Mouse (Mus musculus): Measurements from ENCODE around the gene Ubqln4. TPM values are rescaled to one million over a fixed set of nuclear protein-coding genes. Genes with fewer than 3 reads are reported as not detected.

Gene Ubqln4
- polyA plus RNA-seq, 1 experiment = 32.5 TPM

DNA sequence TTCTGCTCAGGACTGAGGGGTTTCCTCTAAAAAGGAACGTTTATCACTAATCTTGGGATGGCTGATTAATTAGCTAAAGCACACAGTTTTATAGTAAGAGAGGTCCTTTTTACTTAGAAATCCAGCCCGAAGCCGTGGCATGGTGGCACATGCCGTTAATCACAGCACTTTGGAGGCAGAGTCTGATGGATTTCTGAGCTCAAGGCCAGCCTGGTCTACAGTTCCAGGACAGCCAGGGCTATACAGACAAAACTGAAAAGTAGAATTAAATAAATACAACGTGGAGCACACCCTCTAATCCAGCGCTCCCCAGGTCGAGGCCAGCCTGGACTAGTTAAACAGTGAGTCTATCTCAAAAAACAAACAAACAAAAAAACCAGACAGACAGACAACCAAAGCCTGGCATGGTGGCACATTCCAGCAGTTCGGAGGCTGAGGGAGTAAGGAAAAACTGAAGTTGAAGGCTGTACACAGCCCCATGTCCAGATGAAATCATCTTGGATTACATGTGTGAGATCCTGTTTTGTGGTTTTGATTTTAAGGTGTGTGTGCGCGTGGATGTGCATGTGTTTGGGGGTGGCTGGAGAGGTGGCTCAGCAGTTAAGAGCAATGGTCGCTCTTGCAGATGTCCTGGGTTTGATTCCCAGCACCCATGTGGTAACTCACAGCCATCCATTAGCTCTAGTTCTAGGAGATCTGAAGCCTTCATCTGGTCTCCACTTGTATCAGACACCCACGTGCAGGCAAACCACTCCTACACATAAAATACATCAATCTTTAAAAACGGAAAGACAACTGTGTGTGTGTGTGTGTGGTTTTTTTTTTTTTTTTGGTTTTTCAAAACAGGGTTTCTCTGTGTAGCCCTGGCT lies 42.9 kb upstream of the Ubqln4 start:
- H3K36me3 ChIP-seq (ENCODE audit: control insufficient read depth, insufficient read depth, low read length) = no peaks in the 10 kb centered on the region
- peak overlapping the region; percentile 12; the same call in 1 of the 2 replicates for H3K4me3 ChIP-seq (ENCODE audit: extremely low read depth, insufficient read depth, insufficient read length)
- peak overlapping the region; percentile 41 for H3K27ac ChIP-seq (ENCODE audit: insufficient read depth, low read length)
- H3K4me1 ChIP-seq (ENCODE audit: control insufficient read depth, insufficient read depth, insufficient read length) = peaks cover 38% of the 10 kb centered on the region; the same call in 1 of the 2 replicates
- no peak for DNase-seq (ENCODE audit: low read depth in 1 of 2, low spot score in 2 of 2)
- TF ChIP-seq POLR2A (IDR thresholded peaks at IDR 0.05; ENCODE audit: low read depth, low read length) = no peak
- TF ChIP-seq CTCF (IDR thresholded peaks at IDR 0.05; ENCODE audit: extremely low read depth, insufficient read depth, insufficient read length, insufficient replicate concordance) = no peak
- no peaks in the 10 kb centered on the region for H3K27me3 ChIP-seq (ENCODE audit: control insufficient read depth, insufficient read depth, low read length)
- 36% methylated on average over 13 of the region's 13 CpGs for WGBS

DNA sequence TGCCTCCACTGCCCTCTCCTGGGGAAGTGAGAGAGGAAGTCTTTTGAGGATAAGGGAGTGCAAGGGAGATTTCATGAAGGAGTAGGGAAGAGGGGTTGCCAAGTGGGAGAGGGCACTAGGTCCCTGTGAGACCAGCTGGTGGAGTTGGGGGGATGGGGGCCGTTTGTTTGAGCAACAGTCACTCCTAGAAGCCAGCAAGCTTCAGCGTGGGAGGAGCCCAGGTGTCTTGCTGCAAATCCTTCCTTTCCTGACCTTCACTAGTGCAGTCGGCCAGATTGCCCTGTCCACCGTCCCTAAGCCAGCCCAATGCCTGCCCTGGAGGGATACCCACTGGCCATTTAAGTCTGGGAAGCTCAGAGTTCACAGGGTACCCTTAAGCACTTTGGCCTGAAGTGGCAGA lies 42.0 kb upstream of the Ubqln4 start:
- no peaks in the 10 kb centered on the region for H3K36me3 ChIP-seq (ENCODE audit: control insufficient read depth, insufficient read depth, low read length)
- no peak for DNase-seq (ENCODE audit: low read depth in 1 of 2, low spot score in 2 of 2)
- H3K4me3 ChIP-seq (ENCODE audit: extremely low read depth, insufficient read depth, insufficient read length) = no peak overlapping the region
- H3K27ac ChIP-seq (ENCODE audit: insufficient read depth, low read length) = no peak overlapping the region
- peaks cover 38% of the 10 kb centered on the region; the same call in 1 of the 2 replicates for H3K4me1 ChIP-seq (ENCODE audit: control insufficient read depth, insufficient read depth, insufficient read length)
- WGBS = 40% methylated on average over 4 of the region's 4 CpGs
- no peaks in the 10 kb centered on the region for H3K27me3 ChIP-seq (ENCODE audit: control insufficient read depth, insufficient read depth, low read length)
- TF ChIP-seq POLR2A (IDR thresholded peaks at IDR 0.05; ENCODE audit: low read depth, low read length) (no peak), CTCF (IDR thresholded peaks at IDR 0.05; ENCODE audit: extremely low read depth, insufficient read depth, insufficient read length, insufficient replicate concordance) (no peak)

DNA sequence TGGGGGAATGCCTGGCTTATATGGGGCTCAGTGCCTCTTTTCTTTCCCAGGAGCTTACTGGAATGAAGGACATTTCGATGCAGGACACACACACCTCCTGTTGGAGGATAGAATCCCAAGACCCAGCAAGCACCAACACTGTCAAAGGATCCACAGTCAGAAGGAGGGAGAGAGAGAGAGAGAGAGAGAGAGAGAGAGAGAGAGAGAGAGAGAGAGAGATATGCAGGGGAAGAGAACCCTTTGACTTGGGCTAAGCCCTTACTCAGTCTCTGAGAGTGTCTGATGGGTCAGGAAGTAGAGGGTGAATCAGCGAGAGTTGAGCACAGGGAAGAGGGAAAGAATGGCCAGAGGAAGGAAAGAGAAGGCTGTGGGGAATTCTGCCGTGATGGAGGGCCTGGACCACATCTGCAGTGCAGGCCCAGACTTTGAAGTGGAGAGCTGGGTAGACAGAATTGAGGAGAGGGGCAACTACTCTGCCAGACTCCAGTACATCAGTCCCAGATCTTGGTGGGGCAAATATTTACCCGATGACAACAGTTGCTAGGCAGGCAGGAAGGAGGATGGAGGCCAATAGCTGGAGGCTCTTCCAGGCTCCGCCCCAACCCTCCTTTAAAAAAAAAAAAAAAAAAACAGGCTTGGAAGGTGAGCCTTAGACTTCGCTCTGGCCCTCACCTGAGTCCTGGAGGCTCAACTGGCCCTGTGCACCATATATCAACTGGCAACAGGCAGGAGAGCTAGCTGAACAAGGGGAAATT lies 41.2 kb upstream of the Ubqln4 start:
- no peak for TF ChIP-seq POLR2A (IDR thresholded peaks at IDR 0.05; ENCODE audit: low read depth, low read length)
- TF ChIP-seq CTCF (IDR thresholded peaks at IDR 0.05; ENCODE audit: extremely low read depth, insufficient read depth, insufficient read length, insufficient replicate concordance) = no peak
- no peak for DNase-seq (ENCODE audit: low read depth in 1 of 2, low spot score in 2 of 2)
- 67% methylated on average over 6 of the region's 6 CpGs for WGBS
- no peaks in the 10 kb centered on the region for H3K27me3 ChIP-seq (ENCODE audit: control insufficient read depth, insufficient read depth, low read length)
- H3K27ac ChIP-seq (ENCODE audit: insufficient read depth, low read length) = no peak overlapping the region
- H3K36me3 ChIP-seq (ENCODE audit: control insufficient read depth, insufficient read depth, low read length) = no peaks in the 10 kb centered on the region
- peaks cover 38% of the 10 kb centered on the region; the same call in 1 of the 2 replicates for H3K4me1 ChIP-seq (ENCODE audit: control insufficient read depth, insufficient read depth, insufficient read length)
- no peak overlapping the region for H3K4me3 ChIP-seq (ENCODE audit: extremely low read depth, insufficient read depth, insufficient read length)

DNA sequence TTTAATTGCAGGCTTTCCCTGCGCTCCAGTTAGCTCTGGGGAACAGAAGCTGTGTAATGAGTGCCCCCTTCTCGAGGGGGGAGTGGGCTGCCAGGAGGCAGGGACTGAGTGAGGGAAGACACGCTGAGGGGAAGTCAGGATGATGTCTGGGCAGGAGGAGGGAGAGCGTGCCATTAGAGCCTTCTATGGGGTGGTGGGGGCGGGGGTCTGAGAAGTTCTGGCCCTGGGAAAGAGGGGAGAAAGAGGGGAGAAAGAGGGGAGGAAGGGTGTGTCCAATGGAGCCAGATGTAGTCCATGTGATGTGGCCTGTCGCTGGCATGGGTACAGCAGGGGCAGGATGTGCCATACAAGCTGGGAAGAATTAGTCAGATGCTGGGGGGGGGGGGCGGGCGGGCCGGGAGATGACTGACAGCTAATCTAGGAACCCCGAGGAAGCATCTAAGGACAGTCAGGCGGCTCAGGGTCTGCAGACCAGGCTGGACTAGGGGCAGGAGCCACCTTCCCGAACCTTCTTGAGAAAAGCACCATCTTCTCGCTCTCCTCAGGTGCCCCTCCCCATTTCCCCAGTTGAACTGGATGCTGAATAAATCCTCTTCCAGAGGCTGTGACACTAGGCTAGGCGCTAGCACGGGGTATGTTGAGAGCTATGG lies 40.5 kb upstream of the Ubqln4 start:
- TF ChIP-seq CTCF (IDR thresholded peaks at IDR 0.05; ENCODE audit: extremely low read depth, insufficient read depth, insufficient read length, insufficient replicate concordance) = no peak
- TF ChIP-seq POLR2A (IDR thresholded peaks at IDR 0.05; ENCODE audit: low read depth, low read length) = no peak
- Histone ChIP-seq H3K27me3 (ENCODE audit: control insufficient read depth, insufficient read depth, low read length) (no peaks in the 10 kb centered on the region), H3K4me1 (ENCODE audit: control insufficient read depth, insufficient read depth, insufficient read length) (peaks cover 38% of the 10 kb centered on the region; the same call in 1 of the 2 replicates), H3K4me3 (ENCODE audit: extremely low read depth, insufficient read depth, insufficient read length) (no peak overlapping the region), H3K36me3 (ENCODE audit: control insufficient read depth, insufficient read depth, low read length) (no peaks in the 10 kb centered on the region), H3K27ac (ENCODE audit: insufficient read depth, low read length) (no peak overlapping the region)
- WGBS = 30% methylated on average over 15 of the region's 15 CpGs
- DNase-seq (ENCODE audit: low read depth in 1 of 2, low spot score in 2 of 2) = no peak

DNA sequence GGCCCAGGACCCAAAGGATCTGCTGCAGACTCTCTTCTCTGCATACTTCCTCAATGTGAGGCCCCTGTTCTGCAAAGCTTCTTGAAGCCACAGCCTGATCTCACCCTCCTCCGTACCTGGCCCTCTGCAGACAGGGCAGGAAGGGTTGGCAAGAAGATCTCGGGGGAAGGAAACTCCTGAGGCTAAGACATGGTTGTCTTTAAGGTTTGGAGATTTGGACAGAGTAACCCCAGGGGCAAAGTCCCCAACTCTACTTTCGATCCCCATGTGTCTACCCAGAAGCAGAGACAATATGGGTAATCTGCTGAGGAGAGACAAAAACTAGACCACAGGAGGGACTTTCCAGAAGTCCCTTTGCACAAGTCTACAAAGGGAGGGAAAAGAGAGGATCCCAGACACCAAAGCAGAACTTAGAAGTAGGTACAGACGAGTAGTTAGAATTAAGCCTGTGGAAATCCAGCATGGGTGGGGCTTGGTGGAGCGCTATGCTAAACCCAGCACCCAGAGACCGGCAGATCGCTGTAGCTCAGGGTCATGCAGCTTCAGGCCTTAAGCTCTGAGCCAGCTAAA lies 39.9 kb upstream of the Ubqln4 start:
- 38% methylated on average over 7 of the region's 7 CpGs for WGBS
- Histone ChIP-seq H3K27ac (ENCODE audit: insufficient read depth, low read length) (0 out of 2 replicates have a peak overlapping the region, but pooled peaks have one; percentile 33), H3K4me1 (ENCODE audit: control insufficient read depth, insufficient read depth, insufficient read length) (peaks cover 38% of the 10 kb centered on the region; the same call in 1 of the 2 replicates), H3K27me3 (ENCODE audit: control insufficient read depth, insufficient read depth, low read length) (no peaks in the 10 kb centered on the region), H3K36me3 (ENCODE audit: control insufficient read depth, insufficient read depth, low read length) (no peaks in the 10 kb centered on the region), H3K4me3 (ENCODE audit: extremely low read depth, insufficient read depth, insufficient read length) (no peak overlapping the region)
- DNase-seq (ENCODE audit: low read depth in 1 of 2, low spot score in 2 of 2) = no peak
- TF ChIP-seq CTCF (IDR thresholded peaks at IDR 0.05; ENCODE audit: extremely low read depth, insufficient read depth, insufficient read length, insufficient replicate concordance) = no peak
- no peak for TF ChIP-seq POLR2A (IDR thresholded peaks at IDR 0.05; ENCODE audit: low read depth, low read length)
